ENCODE assay signal across 7 mouse cellular contexts in genomic region chr6:128334397-128335124, GRCm38 (mm10). TPM values are rescaled to one million over a fixed set of nuclear protein-coding genes. Genes with fewer than 3 reads are reported as not detected.
A peak's percentile ranks its signal among the peaks of the same experiment; 100 is the strongest.
DNase-seq lines count a peak whose midpoint lies in the region; ATAC-seq and TF ChIP-seq lines count a peak whose summit lies in the region.

No protein-coding gene starts in this region.

- H3K4me3 ChIP-seq in gastrocnemius, adult 2 months, result no peak overlapping the region
- no peak overlapping the region for H3K4me3 ChIP-seq in hindbrain, embryonic 16.5 days (ENCODE audit: low read length)

- H3K9ac ChIP-seq in hindbrain, embryonic 16.5 days (ENCODE audit: low read depth, low read length), result no peak overlapping the region

- intact Hi-C loops in gastrocnemius, adult 2 months (cut with DNase I), result no loop called here

- peak; percentile 95 for DNase-seq in ZHBTc4 (ENCODE audit: low read depth, low spot score)
- DNase-seq in cerebellum, postnatal 14 days, result peak; percentile 86 to 93
- DNase-seq in gastrocnemius, adult 2 months, result peak; percentile 73
- peak; percentile 51 for DNase-seq in left cerebral cortex, adult 11 months (ENCODE audit: low spot score)
- peak; percentile 61 to 85 for DNase-seq in lung, postnatal 4 days
- peak; percentile 67 to 80 for DNase-seq in right cerebral cortex, postnatal 10 days (ENCODE audit: low spot score in 2 of 2)

- H3K4me1 ChIP-seq in hindbrain, embryonic 16.5 days (ENCODE audit: control insufficient read depth, insufficient read depth, low read depth, low read length), result peaks cover 3% of the 10 kb centered on the region; the same call in 1 of the 2 replicates

- no peak overlapping the region for H3K4me2 ChIP-seq in hindbrain, embryonic 16.5 days (ENCODE audit: low read length)

- peak; percentile 68 for TF ChIP-seq CTCF in gastrocnemius, adult 2 months (IDR thresholded peaks at IDR 0.05)

- H3K36me3 ChIP-seq in hindbrain, embryonic 16.5 days (ENCODE audit: control insufficient read depth, insufficient read depth, low read length), result peaks cover 30% of the 10 kb centered on the region

- WGBS in hindbrain, embryonic 16.5 days, result 24% methylated on average over 12 of the region's 12 CpGs

- ATAC-seq in hindbrain, embryonic 16.5 days, result peak; percentile 79

- H3K27ac ChIP-seq in gastrocnemius, adult 2 months, result no peak overlapping the region
- H3K27ac ChIP-seq in hindbrain, embryonic 16.5 days (ENCODE audit: low read depth, low read length), result peak overlapping the region; percentile 16; the same call in 1 of the 2 replicates

- H3K27me3 ChIP-seq in hindbrain, embryonic 16.5 days (replicated peaks; ENCODE audit: control insufficient read depth, insufficient read depth, low read length), result no peaks in the 10 kb centered on the region

- H3K9me3 ChIP-seq in hindbrain, embryonic 16.5 days (ENCODE audit: control insufficient read depth, low read length), result no peaks in the 10 kb centered on the region; the same call in 1 of the 2 replicates

RNA-seq across cellular contexts. Expression of gene Tulp3, which starts 21.1 kb away (rescaled TPM):
- total RNA-seq in gastrocnemius, adult 2 months (2021), result 1 to 10 TPM; 5.9 to 6.6 TPM
- polyA plus RNA-seq in hindbrain, embryonic 16.5 days (2015; fragmentation: Nextera tagmentation; extraction: Ambion mirVana), result 17.7 and 19.9 TPM in 2 replicates

RNA-seq across cellular contexts. Expression of gene Rhno1, which starts 28.1 kb away (rescaled TPM):
- 1 to 10 TPM; 5.0 to 6.0 TPM for total RNA-seq in gastrocnemius, adult 2 months (2021)
- polyA plus RNA-seq in hindbrain, embryonic 16.5 days (2015; fragmentation: Nextera tagmentation; extraction: Ambion mirVana), result 67.4 and 82.0 TPM in 2 replicates

RNA-seq across cellular contexts. Expression of gene Foxm1, which starts 28.2 kb away (rescaled TPM):
- total RNA-seq in gastrocnemius, adult 2 months (2021), result under 1 TPM; 0.10 to 0.22 TPM
- 7.2 and 9.5 TPM in 2 replicates for polyA plus RNA-seq in hindbrain, embryonic 16.5 days (2015; fragmentation: Nextera tagmentation; extraction: Ambion mirVana)

RNA-seq across cellular contexts. Expression of gene Tead4, which starts 33.9 kb away (rescaled TPM):
- 1 to 10 TPM; 7.6 to 8.1 TPM for total RNA-seq in gastrocnemius, adult 2 months (2021)
- 0.81 and 1.5 TPM in 2 replicates for polyA plus RNA-seq in hindbrain, embryonic 16.5 days (2015; fragmentation: Nextera tagmentation; extraction: Ambion mirVana)

RNA-seq across cellular contexts. Expression of gene Tex52, which starts 40.7 kb away (rescaled TPM):
- not detected for total RNA-seq in gastrocnemius, adult 2 months (2021)
- 0.61 and 0.82 TPM in 2 replicates for polyA plus RNA-seq in hindbrain, embryonic 16.5 days (2015; fragmentation: Nextera tagmentation; extraction: Ambion mirVana)
